1 mouse cellular context compared by ENCODE assay signal in the genomic region with DNA sequence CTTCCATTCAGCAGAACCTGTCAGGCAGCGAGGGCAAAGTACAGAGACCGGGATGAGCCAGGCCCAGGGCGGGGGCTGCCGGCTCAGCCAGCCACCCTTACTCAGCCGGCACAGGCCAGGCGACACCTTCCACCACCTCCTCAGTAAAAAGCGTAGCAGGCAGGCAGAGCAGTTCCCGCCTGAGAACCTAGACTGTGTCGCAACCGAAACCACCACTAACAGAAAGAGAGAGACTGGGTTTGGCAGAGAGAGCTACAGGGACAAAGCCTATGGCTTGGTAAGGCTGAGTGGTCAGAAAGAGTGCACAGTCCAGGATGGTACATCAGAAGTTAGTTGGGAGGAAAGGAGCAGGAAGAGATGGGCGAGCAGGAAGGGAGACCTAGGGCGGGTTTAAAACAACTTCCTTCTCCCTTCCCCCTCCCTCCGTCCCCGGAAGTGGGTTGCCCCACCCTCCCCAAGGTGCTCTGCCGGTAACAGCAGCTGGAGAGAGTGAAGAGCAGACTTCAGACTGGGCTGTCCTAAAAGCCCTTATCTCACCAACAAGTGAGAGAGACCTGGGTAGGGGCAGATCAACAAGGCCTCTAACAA.
A peak's percentile ranks its signal among the peaks of the same experiment; 100 is the strongest.
TF ChIP-seq lines count a peak whose summit lies in the region.

No protein-coding gene starts in this region.

TF ChIP-seq in MEL, 35 proteins besides CTCF, POLR2A, EP300 and RAD21 (continued from another document):
- peak; percentile 89; the same call in 1 of the 2 replicates for TF ChIP-seq MAZ (IDR thresholded peaks at IDR 0.05; ENCODE audit: low read depth, low read length)
- no peak for TF ChIP-seq GABPA (IDR thresholded peaks at IDR 0.05; ENCODE audit: low read depth, low read length)
- TF ChIP-seq TBP (IDR thresholded peaks at IDR 0.05; ENCODE audit: low read depth, low read length): 0 out of 2 replicates have a peak, but pooled peaks have one; percentile 41
- TF ChIP-seq TAL1 (IDR thresholded peaks at IDR 0.05; ENCODE audit: low read length): peak; percentile 33
- 0 out of 2 replicates have a peak, but pooled peaks have one; percentile 29 for TF ChIP-seq RCOR1 (IDR thresholded peaks at IDR 0.05; ENCODE audit: low read depth, low read length)
- no peak for TF ChIP-seq E2F4 (IDR thresholded peaks at IDR 0.05; ENCODE audit: borderline replicate concordance, low read depth, low read length)
- 0 out of 2 replicates have a peak, but pooled peaks have one; percentile 27 for TF ChIP-seq NELFE (IDR thresholded peaks at IDR 0.05; ENCODE audit: low read depth, low read length)
- no peak for TF ChIP-seq UBTF (IDR thresholded peaks at IDR 0.05; ENCODE audit: borderline replicate concordance, insufficient read depth, low read depth, low read length)
- TF ChIP-seq MYB (IDR thresholded peaks at IDR 0.05; ENCODE audit: low read depth, low read length): no peak
- peak; percentile 69; the same call in 1 of the 2 replicates for TF ChIP-seq HCFC1 (IDR thresholded peaks at IDR 0.05; ENCODE audit: low read depth, low read length)
- peak; percentile 48; the same call in 1 of the 2 replicates for TF ChIP-seq MYC (IDR thresholded peaks at IDR 0.05; ENCODE audit: low read depth, low read length)
- no peak for TF ChIP-seq USF2 (IDR thresholded peaks at IDR 0.05; ENCODE audit: borderline replicate concordance in 1 of 2, insufficient read depth in 1 of 2, low read depth in 1 of 2, low read length in 2 of 2)
- TF ChIP-seq GATA1 (IDR thresholded peaks at IDR 0.05; ENCODE audit: low read depth, low read length): peak; percentile 60
- peak; percentile 54; the same call in 1 of the 2 replicates for TF ChIP-seq CHD2 (IDR thresholded peaks at IDR 0.05; ENCODE audit: low read length)
- TF ChIP-seq POLR2AphosphoS2 (IDR thresholded peaks at IDR 0.05; ENCODE audit: low read length): no peak
- no peak for TF ChIP-seq ZKSCAN1 (IDR thresholded peaks at IDR 0.05; ENCODE audit: low read depth, low read length)
- no peak for TF ChIP-seq ZNF384 (IDR thresholded peaks at IDR 0.05; ENCODE audit: low read depth, low read length)
- TF ChIP-seq ZC3H11A (IDR thresholded peaks at IDR 0.05; ENCODE audit: low read depth, low read length): no peak
- TF ChIP-seq CHD1 (IDR thresholded peaks at IDR 0.05; ENCODE audit: low read depth, low read length): no peak
- peak; percentile 93 for TF ChIP-seq ELF1 (IDR thresholded peaks at IDR 0.05; ENCODE audit: low read depth, low read length)
